Mouse (Mus musculus) monocyte, adult 2 months (primary cell): ENCODE measurements around the gene Vill.
A peak's percentile ranks its signal among the peaks of the same experiment; 100 is the strongest.

Experiments used
- DNase-seq, 2 experiments: peaks; one replicate each; pipeline ENCODE4 v3.0.0; 2022; ENCODE audit warnings: low spot score in 2 of 2, low read depth in 1 of 2

The Vill gene

GRCm38 (mm10) chr9:119080040-119080675 is 27.6 kb downstream of the Vill start:
- DNase-seq = no peak

DNA sequence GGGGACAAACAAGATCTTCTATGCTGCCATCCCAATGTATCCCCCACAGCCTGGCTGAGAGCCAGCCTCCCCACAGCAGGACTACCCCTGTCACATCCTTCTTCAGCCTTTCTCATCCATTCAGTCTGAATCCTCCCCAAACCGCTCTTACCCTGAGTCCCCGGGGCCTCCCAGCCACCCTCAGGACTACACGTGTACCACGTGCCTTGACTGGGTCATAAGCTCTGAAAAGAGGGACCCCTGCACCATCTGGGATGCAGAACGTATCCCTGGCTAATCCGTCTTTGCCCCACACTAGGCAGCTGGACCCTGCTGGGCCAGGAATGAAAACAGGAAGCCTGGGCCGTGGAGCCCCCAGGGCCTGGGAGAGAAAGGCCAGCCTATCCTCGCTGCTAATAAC is 29.5 kb downstream of the Vill start:
- DNase-seq = no peak

DNA sequence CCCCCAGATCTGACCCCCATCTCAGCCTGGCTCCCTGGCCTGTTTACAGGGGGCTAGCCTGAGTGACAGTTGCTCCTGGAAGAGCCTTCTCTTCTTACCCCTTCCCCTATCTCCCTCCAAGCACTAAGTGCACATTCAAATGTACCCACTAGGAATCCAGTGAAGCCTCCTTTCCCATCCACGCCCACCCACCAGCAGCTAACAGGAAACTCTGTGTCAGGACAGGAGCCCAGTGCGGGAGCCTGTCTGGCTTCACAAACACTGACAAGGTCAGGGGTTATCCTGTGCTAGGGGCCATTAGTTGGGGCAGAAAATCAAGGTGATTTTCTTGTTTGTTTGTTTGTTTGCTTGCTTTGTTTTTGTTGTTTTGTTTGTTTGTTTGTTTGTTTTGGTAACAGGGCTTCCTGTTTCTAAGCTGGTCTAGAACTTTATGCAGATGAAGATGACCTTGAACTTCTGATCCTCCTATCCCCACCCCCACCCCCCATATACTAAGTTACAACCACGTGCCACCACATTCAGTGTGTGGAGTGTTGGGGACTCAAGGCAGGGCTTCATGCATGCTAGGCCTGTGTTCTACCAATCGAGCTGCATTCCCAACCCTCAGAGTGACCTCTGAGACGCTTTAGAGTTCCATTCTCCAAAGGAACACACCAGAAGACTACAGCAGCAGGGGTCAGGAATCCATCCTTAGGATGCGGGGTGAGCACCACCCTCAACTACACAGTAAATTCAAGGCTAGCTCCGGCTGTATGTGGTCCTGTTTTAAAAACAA is 30.3 kb downstream of the Vill start:
- no peak for DNase-seq

DNA sequence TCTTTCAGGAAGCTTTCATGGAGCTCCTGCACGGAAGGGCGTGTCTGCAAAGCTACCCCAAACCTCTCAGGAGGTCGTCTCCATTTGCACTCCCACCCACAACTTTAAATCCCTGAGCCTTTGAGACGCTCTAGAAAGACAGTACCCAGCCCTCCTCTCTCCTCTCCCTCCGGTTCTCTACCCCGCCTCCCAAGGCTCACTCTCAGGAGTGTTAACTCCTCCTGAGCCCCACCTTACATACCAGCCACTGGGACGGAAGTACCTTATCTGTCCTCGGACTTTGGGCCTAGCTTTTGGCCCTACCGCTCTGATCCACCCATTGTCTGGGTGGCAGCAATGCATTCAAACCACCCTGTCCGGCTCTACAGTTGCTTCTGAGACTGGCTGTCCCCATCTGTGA is 31.4 kb downstream of the Vill start:
- no peak for DNase-seq

GRCm38 (mm10) chr9:119086451-119086850 is 33.9 kb downstream of the Vill start:
- DNase-seq = no peak

DNA sequence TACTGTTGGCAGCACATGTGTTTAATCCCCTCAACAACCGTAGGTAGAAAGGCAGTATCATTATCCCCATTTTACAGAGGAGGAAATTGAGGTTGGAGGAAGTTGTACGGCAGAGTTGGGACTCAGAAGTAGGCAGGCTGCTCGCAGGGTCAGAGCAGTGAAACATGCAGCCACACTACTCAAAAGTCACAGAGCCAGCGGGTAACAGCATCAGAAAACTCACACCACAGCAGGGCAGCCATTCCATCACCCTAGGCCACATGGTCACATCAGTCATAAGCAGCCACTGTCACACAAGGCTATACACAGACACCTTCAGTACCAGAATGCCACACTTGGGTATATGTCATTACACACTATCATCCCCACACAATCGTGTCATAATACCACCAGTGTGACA is 34.7 kb downstream of the Vill start:
- DNase-seq = no peak

GRCm38 (mm10) chr9:119088148-119088801 is 35.7 kb downstream of the Vill start:
- DNase-seq = peak; percentile 81 to 96

DNA sequence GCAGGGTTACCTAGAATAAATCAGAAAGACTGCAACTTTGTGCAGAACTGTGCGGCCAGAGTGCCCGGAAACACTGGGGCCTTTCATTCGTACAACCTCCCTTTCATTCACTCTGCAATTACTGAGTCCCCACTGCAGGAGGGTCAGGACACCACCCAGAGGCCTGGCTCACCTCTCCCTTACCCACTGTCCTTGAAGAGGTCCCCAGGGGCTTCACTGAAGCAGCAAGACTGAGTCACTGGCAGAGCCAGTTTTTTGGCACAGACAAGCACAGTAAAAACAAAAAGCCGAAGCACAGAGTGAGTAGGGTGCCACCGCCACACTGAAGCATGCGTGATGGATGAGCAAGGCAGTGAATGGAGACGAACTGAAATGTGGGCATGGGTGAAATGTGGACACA is 36.9 kb downstream of the Vill start:
- DNase-seq = no peak

DNA sequence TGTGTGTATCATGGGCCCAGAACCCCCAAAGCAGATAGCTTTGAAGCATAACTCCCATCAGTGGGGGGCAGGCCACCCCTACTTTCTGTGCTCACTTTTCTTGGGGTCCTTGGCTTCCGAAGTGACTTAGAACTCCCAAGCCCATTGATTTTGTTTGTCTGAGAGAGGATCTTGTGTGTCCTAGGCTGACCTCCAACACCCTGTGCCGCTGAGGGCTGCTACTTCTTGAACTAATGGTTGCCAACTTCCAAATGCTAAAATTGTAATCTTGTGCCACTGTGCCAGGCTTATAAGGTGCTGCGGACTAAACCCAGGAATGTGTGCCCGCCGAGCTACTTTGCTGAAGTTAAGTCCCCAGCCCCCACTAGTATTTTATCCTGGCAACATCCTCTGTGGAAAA is 37.9 kb downstream of the Vill start:
- no peak for DNase-seq

GRCm38 (mm10) chr9:119091581-119092310 is 39.2 kb downstream of the Vill start:
- DNase-seq = no peak

DNA sequence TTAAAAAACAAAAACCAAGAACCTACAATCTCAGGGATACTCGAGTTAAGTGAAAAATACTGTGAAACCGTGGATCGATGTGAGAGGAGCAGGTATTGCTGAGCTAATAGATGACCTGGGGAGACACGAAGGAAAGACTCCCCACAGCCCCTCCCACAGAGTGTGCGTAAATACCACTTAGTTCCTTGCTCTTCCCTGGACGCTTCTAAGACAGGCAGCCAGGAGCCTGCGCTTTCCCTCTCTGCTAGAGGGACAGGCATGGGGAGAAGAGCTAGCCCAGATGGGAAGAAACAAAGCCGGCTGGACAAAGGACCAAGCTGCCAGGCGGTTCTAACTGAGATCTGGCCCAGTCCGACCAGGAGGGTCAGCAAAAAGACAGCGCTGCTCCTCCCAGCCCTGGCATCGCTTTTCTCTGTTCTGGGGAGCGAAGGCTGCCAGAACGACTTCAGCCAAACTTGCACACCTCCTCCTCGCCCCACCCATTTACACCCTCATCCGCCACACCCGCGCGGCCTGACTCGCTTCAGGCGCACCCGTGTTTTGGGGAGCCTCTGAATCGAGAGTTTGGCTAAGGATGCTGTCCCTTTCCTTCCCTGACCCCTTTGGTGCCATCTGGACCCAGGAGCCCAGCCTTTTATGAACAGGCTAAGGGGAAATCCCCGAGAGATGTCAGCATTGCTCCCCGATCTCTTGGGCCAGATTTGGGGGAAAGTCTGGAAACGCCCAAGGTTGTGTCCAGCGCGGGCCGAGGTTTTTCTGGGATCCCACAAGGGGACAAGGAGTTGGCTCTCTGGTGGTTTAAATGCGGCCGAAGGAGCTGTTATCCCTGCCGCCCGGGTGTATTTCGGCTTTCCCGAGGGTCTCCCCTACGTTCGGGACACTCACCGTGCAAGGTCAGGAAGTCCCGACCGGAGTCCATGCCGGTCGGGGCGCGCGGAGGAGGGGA is 40.2 kb downstream of the Vill start:
- DNase-seq = no peak

DNA sequence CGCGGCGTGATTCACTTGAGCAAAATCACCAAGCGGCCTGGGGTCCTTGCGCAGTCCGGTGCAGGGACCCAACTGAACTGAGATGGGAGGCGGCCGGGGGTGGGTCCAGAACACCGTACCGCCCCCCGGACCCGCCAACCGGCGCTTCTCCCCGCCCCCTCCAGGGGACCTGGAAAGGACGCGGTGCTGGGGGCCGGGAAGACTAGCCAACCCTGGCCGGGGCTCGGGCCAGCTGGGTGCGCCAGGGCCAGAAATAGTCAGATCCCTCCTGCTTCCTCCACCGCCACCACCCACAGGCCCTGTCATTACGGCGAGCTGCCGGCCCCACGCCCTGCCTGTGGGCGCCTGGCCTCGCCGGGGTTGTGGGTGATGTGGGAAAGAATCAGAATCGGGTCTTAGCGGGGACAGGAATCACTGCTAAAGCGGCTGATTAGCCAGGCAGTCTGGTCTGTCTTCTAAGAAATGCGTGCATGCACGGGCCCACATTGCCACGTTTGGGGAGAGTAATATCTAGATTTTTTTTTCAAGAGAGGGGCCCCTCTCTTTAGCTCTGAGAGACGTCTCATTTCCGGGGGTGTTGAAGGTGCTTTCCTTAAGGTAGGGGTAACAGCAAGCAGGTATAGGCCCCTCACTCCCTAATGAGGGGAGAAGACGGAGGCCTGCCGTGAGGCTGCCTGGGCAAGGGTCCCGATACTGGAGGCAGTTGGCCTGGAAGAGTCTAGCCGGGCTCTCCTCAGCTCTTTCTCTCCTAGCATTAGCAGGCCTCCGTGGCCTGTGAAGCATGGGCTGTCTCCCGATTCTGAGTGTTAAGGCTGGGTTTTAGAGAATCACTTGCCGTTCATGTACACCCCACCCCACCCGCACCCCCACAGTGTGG is 41.1 kb downstream of the Vill start, which contains the start of gene Plcd1:
Plcd1 (minus strand) TSS at position 84 of the 877 bp plus-strand sequence.
- DNase-seq = peak in 1 of 2 experiments; percentile 11

DNA sequence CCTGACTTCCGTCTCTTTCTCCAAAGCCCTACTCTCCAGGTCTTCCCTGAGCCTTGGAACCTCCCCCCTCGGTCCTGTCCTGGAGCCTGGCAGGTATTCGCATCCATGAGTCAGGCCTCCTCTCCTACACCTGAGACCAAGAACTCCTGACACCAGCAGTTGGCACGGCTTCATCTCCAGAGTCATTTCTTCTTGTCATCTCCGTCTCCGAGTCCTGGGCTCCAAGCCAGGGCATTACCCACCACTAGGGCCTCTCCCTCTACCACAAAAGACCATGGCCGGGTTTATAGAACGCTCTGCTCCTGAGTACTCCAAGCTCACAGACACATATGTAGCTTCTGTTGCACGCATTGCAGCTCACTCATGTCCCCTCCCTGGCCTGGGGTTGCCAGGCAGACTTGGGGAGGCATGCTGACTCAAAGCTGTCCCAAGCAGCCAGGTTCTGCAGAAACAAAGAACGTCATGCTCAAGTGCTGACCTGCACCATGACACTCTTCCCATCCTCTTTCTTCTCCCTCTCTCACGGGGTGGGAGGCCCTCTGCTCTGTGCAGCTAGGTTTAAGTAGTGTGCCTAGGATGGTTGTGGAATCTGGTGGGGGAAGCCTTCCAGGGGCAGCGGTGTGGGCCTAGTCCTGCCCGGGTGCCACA is 42.0 kb downstream of the Vill start:
- DNase-seq = no peak

- DNase-seq = no peak
Measured at GRCm38 (mm10) chr9:119100177-119100898, 47.8 kb downstream of the Vill start.

DNA sequence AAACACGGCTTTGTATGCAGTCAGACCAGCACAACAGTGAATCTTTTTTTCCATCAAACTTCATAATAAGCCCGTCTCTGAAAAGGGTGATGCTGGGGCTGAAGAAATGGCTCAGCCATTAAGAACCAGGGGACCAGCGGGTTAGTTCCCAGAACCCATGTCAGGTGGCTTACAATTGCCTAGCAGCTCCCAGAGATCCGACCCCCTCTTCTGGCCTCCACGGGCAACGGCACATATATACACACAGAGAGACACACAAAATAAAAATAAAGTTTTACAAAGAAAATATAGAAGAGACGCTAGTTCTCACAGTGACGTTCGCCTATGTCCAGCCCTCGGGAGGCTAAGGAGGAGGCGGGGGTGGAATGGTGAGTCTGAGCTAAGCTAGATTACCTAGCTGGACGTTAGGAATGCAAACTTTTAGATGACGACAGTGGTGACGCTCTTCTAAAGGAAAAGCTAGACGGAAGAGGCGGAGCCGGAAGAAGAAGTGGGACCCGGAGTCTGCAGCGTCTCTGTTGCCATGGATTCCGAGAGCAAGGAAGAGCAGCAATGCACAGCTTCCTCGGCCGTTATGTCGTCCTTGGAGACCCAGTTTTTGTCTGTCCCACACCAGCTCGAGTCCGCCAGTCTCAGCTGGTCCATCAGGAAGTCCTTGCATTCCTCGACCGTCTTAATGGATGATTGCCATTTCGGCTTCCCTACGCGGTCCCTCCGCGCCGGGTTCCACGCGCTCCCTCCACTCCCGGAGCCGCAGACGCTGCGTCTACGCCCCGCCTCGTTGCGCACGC is 49.6 kb downstream of the Vill start, which contains the start of gene Dlec1:
Dlec1 (plus strand) TSS at position 487 of the 791 bp plus-strand sequence.
- DNase-seq = peak in 1 of 2 experiments; percentile 47

- DNase-seq = no peak
Measured at GRCm38 (mm10) chr9:119102783-119103113, 50.2 kb downstream of the Vill start.

DNA sequence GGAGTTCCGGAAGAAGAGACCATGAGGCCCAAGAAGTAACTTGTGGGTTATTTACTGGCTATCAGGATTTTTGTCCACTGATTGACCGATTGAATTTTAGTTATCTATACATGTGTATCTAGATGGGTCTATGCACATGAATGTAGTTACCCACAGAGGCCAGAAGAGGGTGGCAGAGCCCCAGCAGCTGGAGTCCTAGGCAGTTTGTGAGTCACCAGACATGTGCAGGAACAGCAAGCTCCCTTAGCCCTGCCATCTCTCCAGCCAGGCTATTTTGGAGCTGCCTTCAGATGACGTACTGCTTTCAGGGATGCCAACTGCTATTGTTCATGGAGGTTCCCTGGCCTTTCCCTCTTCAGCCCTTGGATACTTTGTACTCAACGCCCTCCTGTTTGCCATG is 55.0 kb downstream of the Vill start:
- DNase-seq = no peak
